Mouse (Mus musculus) forebrain, embryonic 13.5 days (tissue): ENCODE measurements around the gene Alkbh6. TPM values are rescaled to one million over a fixed set of nuclear protein-coding genes. Genes with fewer than 3 reads are reported as not detected.

ENCODE experiments used
- ATAC-seq: fragments of 200-750 bp; cut with Nextera tagmentation; 2 replicates; pipeline ENCODE4 v1.8.0; 2017
- H3K27ac ChIP-seq: fragments of 300-500 bp; sonication (generic); 2 replicates; pipeline ENCODE4 v1.5.1; 2015; ENCODE audit warnings: inconsistent platforms, mild to moderate bottlenecking, moderate library complexity
- H3K27me3 ChIP-seq: fragments of 300-500 bp; sonication (generic); 2 replicates; pipeline ENCODE4 v1.6.1; 2015; ENCODE audit warnings: mild to moderate bottlenecking, inconsistent platforms
- H3K36me3 ChIP-seq: fragments of 300-500 bp; sonication (generic); 2 replicates; pipeline ENCODE4 v1.6.1; 2015; ENCODE audit warnings: mild to moderate bottlenecking, inconsistent platforms; ENCODE audit not compliant: poor library complexity, severe bottlenecking
- H3K4me1 ChIP-seq: fragments of 300-500 bp; sonication (generic); 2 replicates; pipeline ENCODE4 v1.6.1; 2015; ENCODE audit warnings: inconsistent platforms
- H3K4me2 ChIP-seq: fragments of 300-500 bp; sonication (generic); 2 replicates; pipeline ENCODE4 v1.6.1; 2015; ENCODE audit warnings: inconsistent platforms, mild to moderate bottlenecking, moderate library complexity
- H3K4me3 ChIP-seq: fragments of 300-500 bp; sonication (generic); 2 replicates; pipeline ENCODE4 v1.5.1; 2015; ENCODE audit warnings: mild to moderate bottlenecking, inconsistent platforms
- H3K9ac ChIP-seq: fragments of 300-500 bp; sonication (generic); 2 replicates; pipeline ENCODE4 v1.6.1; 2015; ENCODE audit warnings: mild to moderate bottlenecking, inconsistent platforms
- H3K9me3 ChIP-seq: fragments of 300-500 bp; sonication (generic); replicated peaks from 2 replicates; pipeline ENCODE4 v1.6.1; 2016; ENCODE audit warnings: inconsistent platforms
- WGBS: fragments of 180-500 bp; shearing (Covaris S2); methylation state at CpG from one replicate; pipeline ENCODE4 v1.1.7; 2015; 5-methylcytosine and 5-hydroxymethylcytosine counted together
- polyA plus RNA-seq: library from polyadenylated mRNA; unstranded; fragments of >200 nt; fragmentation: Nextera tagmentation; extraction: Ambion mirVana; gene quantifications from 2 replicates; pipeline ENCODE4 v1.2.1, GENCODE M21; 2015

Gene Alkbh6
- polyA plus RNA-seq, 1 experiment from 2014 or later = 102 TPM

GRCm38 (mm10) chr7:30282740-30283139, 25.8 kb upstream of the Alkbh6 start:
- no peaks in the 10 kb centered on the region for H3K36me3 ChIP-seq
- peaks cover 15% of the 10 kb centered on the region for H3K4me1 ChIP-seq
- H3K9ac ChIP-seq = no peak overlapping the region
- ATAC-seq = no peak
- H3K4me2 ChIP-seq = no peak overlapping the region
- no peak overlapping the region for H3K4me3 ChIP-seq
- H3K27me3 ChIP-seq = 0 out of 2 replicates have a peak, but pooled peaks cover 2% of the 10 kb centered on the region
- 82% methylated on average over 7 of the region's 7 CpGs for WGBS
- H3K9me3 ChIP-seq = no peaks in the 10 kb centered on the region
- no peak overlapping the region for H3K27ac ChIP-seq

DNA sequence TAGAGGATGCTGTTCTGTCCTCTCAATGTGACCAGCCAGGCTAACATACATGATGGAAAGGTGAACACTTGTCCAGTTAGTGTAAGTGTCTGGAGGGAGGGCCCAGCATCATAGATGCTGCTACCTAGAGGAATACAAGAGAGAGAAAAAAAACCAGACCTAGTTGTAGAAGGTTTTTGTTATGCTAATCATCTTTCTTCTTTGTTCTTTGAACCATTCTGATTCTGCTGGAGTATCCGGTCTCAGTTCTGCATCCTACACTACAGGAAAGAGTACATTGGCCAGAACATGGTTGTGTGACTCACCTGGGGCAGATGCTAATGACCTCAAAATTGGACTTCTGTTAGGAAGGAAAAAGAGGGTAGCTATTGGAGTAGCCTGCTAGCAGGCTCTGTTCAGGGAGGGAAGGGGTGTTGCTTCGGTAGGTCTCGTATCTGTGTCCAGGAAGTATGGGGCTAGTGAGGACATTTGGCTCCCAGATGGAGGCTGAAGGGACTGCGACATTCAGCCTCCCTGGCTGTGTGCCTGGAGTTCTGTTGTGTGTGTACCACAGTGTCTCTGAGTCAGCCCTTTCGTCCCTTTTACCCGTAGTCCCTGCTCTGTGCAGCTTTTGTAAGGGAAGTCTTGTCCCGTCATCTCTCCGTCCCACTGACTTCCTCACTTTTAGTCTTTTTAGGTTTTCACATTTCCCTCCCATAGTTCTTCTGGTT, 21.7 kb upstream of the Alkbh6 start:
- no peaks in the 10 kb centered on the region for H3K36me3 ChIP-seq
- H3K4me2 ChIP-seq = no peak overlapping the region
- H3K9me3 ChIP-seq = no peaks in the 10 kb centered on the region
- no peak overlapping the region for H3K9ac ChIP-seq
- 62% methylated on average over 8 of the region's 8 CpGs for WGBS
- 0 out of 2 replicates have a peak, but pooled peaks cover 2% of the 10 kb centered on the region for H3K27me3 ChIP-seq
- no peak overlapping the region for H3K4me3 ChIP-seq
- peaks cover 9% of the 10 kb centered on the region; the same call in 1 of the 2 replicates for H3K4me1 ChIP-seq
- no peak overlapping the region for H3K27ac ChIP-seq
- ATAC-seq = no peak

- Histone ChIP-seq H3K36me3 (0 out of 2 replicates have a peak, but pooled peaks cover 4% of the 10 kb centered on the region), H3K9me3 (no peaks in the 10 kb centered on the region)
These were observed 20.5 kb upstream of the Alkbh6 start for GRCm38 (mm10) chr7:30288046-30288445.

GRCm38 (mm10) chr7:30289071-30289713, 19.3 kb upstream of the Alkbh6 start:
- H3K27ac ChIP-seq = no peak overlapping the region
- no peak for ATAC-seq
- H3K9me3 ChIP-seq = no peaks in the 10 kb centered on the region
- 0 out of 2 replicates have a peak, but pooled peaks cover 2% of the 10 kb centered on the region for H3K27me3 ChIP-seq
- no peak overlapping the region for H3K4me2 ChIP-seq
- H3K4me3 ChIP-seq = no peak overlapping the region
- no peak overlapping the region for H3K9ac ChIP-seq
- H3K36me3 ChIP-seq = peaks cover 13% of the 10 kb centered on the region
- WGBS = 78% methylated on average over 7 of the region's 7 CpGs
- H3K4me1 ChIP-seq = peaks cover 29% of the 10 kb centered on the region

More at GRCm38 (mm10) chr7:30288046-30288445, 20.5 kb upstream of the Alkbh6 start:
- ATAC-seq = no peak
- Histone ChIP-seq H3K27ac (no peak overlapping the region), H3K9ac (no peak overlapping the region; the same call in 1 of the 2 replicates), H3K4me2 (no peak overlapping the region), H3K4me1 (peaks cover 19% of the 10 kb centered on the region), H3K27me3 (0 out of 2 replicates have a peak, but pooled peaks cover 2% of the 10 kb centered on the region), H3K4me3 (no peak overlapping the region)
- WGBS = 75% methylated on average over 6 of the region's 6 CpGs

DNA sequence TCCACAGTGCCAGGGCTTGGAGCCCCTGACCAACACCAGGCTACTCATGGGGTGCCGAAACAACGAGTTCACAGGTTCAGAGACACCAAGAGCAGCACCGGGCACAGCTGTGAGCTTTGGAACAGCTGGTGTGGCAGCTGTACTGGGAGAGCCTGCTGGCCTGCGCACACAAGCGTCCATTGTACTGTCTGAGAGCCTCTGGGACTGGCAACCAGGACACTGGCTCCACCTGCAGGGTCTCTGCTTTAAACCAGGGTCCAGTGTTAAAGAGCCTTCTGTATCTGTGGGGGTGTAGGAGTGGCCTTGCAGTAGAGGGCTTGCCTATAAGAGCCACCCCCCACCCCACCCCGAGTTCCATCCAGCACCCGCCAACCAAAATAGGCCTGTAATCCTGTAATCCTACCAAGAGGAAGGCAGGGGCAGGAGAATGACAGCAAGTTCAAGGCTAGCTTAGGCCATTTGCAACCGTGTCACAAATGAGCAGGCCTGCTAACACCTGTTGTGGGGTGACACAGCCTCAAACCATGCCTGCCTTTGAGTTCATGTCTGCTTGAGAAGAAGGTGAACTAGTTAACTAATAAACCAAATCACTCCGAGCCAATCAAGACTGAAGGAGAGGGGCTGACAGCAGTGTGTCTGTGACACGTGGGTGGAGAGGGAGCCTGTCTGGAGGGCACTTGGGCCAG, 18.7 kb upstream of the Alkbh6 start:
- H3K4me3 ChIP-seq = no peak overlapping the region
- H3K4me2 ChIP-seq = no peak overlapping the region
- H3K9ac ChIP-seq = no peak overlapping the region; the same call in 1 of the 2 replicates
- H3K36me3 ChIP-seq = peaks cover 20% of the 10 kb centered on the region
- no peak for ATAC-seq
- H3K27me3 ChIP-seq = 0 out of 2 replicates have a peak, but pooled peaks cover 2% of the 10 kb centered on the region
- peaks cover 35% of the 10 kb centered on the region for H3K4me1 ChIP-seq
- WGBS = 51% methylated on average over 10 of the region's 10 CpGs
- H3K9me3 ChIP-seq = no peaks in the 10 kb centered on the region
- no peak overlapping the region for H3K27ac ChIP-seq

GRCm38 (mm10) chr7:30291215-30292131, 17.0 kb upstream of the Alkbh6 start, which contains the start of gene Clip3:
Gene Clip3, plus strand, starts transcription at chr7:30291728.
- peak within 1 kb of the TSS; percentile 97 for H3K9ac ChIP-seq
- ATAC-seq = peak; percentile 90
- peak within 1 kb of the TSS; percentile 85 for H3K27ac ChIP-seq
- peak within 1 kb of the TSS; percentile 95 for H3K4me2 ChIP-seq
- peak within 1 kb of the TSS; percentile 94 for H3K4me3 ChIP-seq
- H3K4me1 ChIP-seq = peaks cover 38% of the 10 kb centered on the region
- H3K9me3 ChIP-seq = no peaks in the 10 kb centered on the region
- peaks cover 36% of the 10 kb centered on the region for H3K36me3 ChIP-seq
- no peaks in the 10 kb centered on the region for H3K27me3 ChIP-seq
- 6% methylated on average over 35 of the region's 35 CpGs for WGBS

DNA sequence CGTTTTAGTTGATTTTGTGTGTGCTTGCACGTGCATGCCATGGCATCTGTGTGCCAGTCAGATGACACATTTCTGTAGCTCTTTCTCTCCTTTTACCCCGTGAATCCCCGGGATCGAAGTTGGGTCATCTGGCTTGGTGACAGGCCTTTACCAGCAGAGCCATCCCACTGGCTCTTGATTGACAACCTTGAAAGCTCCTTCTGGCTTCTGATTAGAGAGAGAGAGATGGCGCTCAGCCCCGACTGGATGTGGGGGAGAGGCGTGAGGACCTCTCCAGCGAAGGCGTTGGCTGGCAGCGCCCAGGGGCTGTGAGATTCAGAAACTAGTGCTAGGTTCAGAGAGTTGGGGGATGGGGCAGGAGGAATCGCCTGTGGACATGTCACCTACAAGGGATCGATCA, 14.7 kb upstream of the Alkbh6 start:
- H3K4me1 ChIP-seq = peaks cover 38% of the 10 kb centered on the region
- ATAC-seq = no peak
- WGBS = 73% methylated on average over 13 of the region's 13 CpGs
- peak overlapping the region; percentile 32 for H3K4me2 ChIP-seq
- H3K4me3 ChIP-seq = no peak overlapping the region
- peaks cover 59% of the 10 kb centered on the region for H3K36me3 ChIP-seq
- H3K9ac ChIP-seq = no peak overlapping the region; the same call in 1 of the 2 replicates
- 0 out of 2 replicates have a peak overlapping the region, but pooled peaks have one; percentile 27 for H3K27ac ChIP-seq
- no peaks in the 10 kb centered on the region for H3K27me3 ChIP-seq
- H3K9me3 ChIP-seq = no peaks in the 10 kb centered on the region

DNA sequence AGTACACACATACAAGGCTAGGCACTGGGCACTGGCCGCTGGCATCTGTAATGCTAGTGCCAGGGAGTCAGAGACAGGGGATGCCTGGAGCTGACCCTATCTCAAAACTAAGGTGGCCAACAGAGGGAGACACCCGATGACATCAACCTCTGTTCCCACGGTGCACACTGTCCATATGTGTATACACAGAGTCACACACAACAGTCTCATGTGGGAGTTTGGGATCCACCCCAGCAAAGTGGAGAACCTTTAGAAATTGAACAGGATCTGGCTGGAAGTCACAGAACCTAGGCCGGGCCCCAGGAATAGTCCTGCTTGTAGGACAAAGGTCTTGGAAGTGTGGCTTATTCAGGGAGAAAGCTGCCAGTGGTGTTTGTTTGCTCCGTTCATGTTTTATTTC, 14.2 kb upstream of the Alkbh6 start:
- WGBS = 93% methylated on average over 5 of the region's 5 CpGs
- no peaks in the 10 kb centered on the region for H3K27me3 ChIP-seq
- ATAC-seq = no peak
- peaks cover 64% of the 10 kb centered on the region for H3K36me3 ChIP-seq
- peak overlapping the region; percentile 32; the same call in 1 of the 2 replicates for H3K4me2 ChIP-seq
- no peaks in the 10 kb centered on the region for H3K9me3 ChIP-seq
- H3K27ac ChIP-seq = no peak overlapping the region
- no peak overlapping the region for H3K4me3 ChIP-seq
- no peak overlapping the region; the same call in 1 of the 2 replicates for H3K9ac ChIP-seq
- peaks cover 38% of the 10 kb centered on the region for H3K4me1 ChIP-seq

- no peaks in the 10 kb centered on the region for H3K27me3 ChIP-seq
- peaks cover 73% of the 10 kb centered on the region for H3K36me3 ChIP-seq
- H3K4me1 ChIP-seq = peaks cover 38% of the 10 kb centered on the region
- no peak overlapping the region for H3K4me3 ChIP-seq
- H3K9ac ChIP-seq = no peak overlapping the region
- H3K4me2 ChIP-seq = no peak overlapping the region
- H3K27ac ChIP-seq = no peak overlapping the region
- ATAC-seq = no peak
- H3K9me3 ChIP-seq = no peaks in the 10 kb centered on the region
- 76% methylated on average over 10 of the region's 10 CpGs for WGBS
These were observed 13.4 kb upstream of the Alkbh6 start for GRCm38 (mm10) chr7:30295103-30295502.

- peaks cover 87% of the 10 kb centered on the region for H3K36me3 ChIP-seq
- WGBS = 96% methylated on average over 15 of the region's 15 CpGs
- peaks cover 29% of the 10 kb centered on the region for H3K4me1 ChIP-seq
- no peaks in the 10 kb centered on the region for H3K27me3 ChIP-seq
- H3K27ac ChIP-seq = no peak overlapping the region
- H3K9ac ChIP-seq = no peak overlapping the region
- H3K4me3 ChIP-seq = no peak overlapping the region
- H3K9me3 ChIP-seq = no peaks in the 10 kb centered on the region
- H3K4me2 ChIP-seq = no peak overlapping the region
- no peak for ATAC-seq
These were observed 11.7 kb upstream of the Alkbh6 start for GRCm38 (mm10) chr7:30296816-30297215.

- Histone ChIP-seq H3K4me2 (no peak overlapping the region), H3K36me3 (peaks cover 92% of the 10 kb centered on the region), H3K9ac (no peak overlapping the region), H3K4me3 (no peak overlapping the region), H3K4me1 (peaks cover 27% of the 10 kb centered on the region), H3K9me3 (no peaks in the 10 kb centered on the region), H3K27me3 (no peaks in the 10 kb centered on the region), H3K27ac (no peak overlapping the region)
- ATAC-seq = no peak
- 85% methylated on average over 16 of the region's 16 CpGs for WGBS
These were observed 11.3 kb upstream of the Alkbh6 start for GRCm38 (mm10) chr7:30297266-30297665.
